Mouse (Mus musculus): ENCODE results near the gene Fam222b. TPM values are rescaled to one million over a fixed set of nuclear protein-coding genes. Genes with fewer than 3 reads are reported as not detected.

The Fam222b gene
- polyA plus RNA-seq, 2 experiments: 11.7 to 13.3 TPM

DNA sequence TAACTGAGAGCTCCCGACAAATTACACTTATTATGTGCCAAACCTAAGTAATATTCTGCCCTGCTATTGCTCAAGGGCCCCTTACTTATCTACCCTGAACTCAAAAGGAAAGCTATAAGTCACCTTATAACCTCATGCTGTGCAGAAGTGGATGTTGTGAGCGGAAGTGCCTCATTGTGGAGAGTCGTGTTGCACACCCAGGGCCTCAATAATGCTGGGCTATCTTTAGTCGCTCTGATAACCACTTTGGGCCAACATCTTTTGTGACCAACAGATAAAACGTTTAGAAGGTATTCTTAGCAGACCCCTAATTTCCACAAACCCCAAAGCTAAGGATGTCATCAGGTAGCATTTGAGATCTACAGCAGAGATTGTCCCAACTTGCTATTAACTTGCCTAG, 46.2 kb downstream of the Fam222b start:
- H3K27me3 ChIP-seq (ENCODE audit: control insufficient read depth, insufficient read depth, low read length): no peaks in the 10 kb centered on the region
- ATAC-seq (ENCODE audit: low FRiP score, low read depth) (no peak), DNase-seq (ENCODE audit: low spot score) (no peak)
- no peak overlapping the region for H3K9ac ChIP-seq (ENCODE audit: low read depth, low read length, severe bottlenecking)
- no peak overlapping the region for H3K4me2 ChIP-seq (replicated peaks; ENCODE audit: low read depth, low read length, severe bottlenecking)
- H3K36me3 ChIP-seq (ENCODE audit: control insufficient read depth, insufficient read depth, low read length): peaks cover 30% of the 10 kb centered on the region
- no peak overlapping the region for H3K27ac ChIP-seq (replicated peaks; ENCODE audit: low read depth, low read length)
- WGBS: 76% methylated on average over 5 of the region's 5 CpGs
- H3K4me3 ChIP-seq (replicated peaks; ENCODE audit: low read length): no peak overlapping the region
- H3K9me3 ChIP-seq (ENCODE audit: control insufficient read depth, low read length): no peaks in the 10 kb centered on the region
- no peak for TF ChIP-seq POLR2A (IDR thresholded peaks at IDR 0.05; ENCODE audit: borderline replicate concordance, extremely low read depth, insufficient read depth, insufficient read length)
- no peaks in the 10 kb centered on the region for H3K4me1 ChIP-seq (ENCODE audit: control insufficient read depth, insufficient read depth, low read length)

DNA sequence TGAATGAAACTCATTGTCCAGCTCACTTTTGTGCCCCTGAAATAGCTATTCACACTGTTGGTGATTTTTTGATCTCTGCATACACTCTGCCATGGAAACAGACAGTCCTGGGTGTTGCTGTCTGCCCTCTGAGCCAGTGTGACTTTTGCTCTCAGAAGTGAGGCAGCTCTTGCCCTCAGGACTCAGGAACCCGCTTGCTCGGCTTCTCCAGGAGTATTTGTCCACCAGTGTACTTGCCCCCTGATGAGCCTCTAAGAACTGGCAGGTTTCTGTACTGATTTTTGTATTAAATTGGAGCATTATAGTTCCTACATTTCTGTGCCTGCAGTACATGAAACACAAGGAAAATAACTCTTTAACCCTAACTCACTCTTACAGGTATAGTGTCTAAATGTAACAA, 49.1 kb downstream of the Fam222b start:
- Histone ChIP-seq H3K9me3 (ENCODE audit: control insufficient read depth, low read length) (no peaks in the 10 kb centered on the region), H3K4me1 (ENCODE audit: control insufficient read depth, insufficient read depth, low read length) (no peaks in the 10 kb centered on the region), H3K9ac (ENCODE audit: low read depth, low read length, severe bottlenecking) (no peak overlapping the region), H3K36me3 (ENCODE audit: control insufficient read depth, insufficient read depth, low read length) (peaks cover 50% of the 10 kb centered on the region), H3K27me3 (ENCODE audit: control insufficient read depth, insufficient read depth, low read length) (no peaks in the 10 kb centered on the region), H3K4me2 (replicated peaks; ENCODE audit: low read depth, low read length, severe bottlenecking) (no peak overlapping the region), H3K27ac (replicated peaks; ENCODE audit: low read depth, low read length) (no peak overlapping the region), H3K4me3 (replicated peaks; ENCODE audit: low read length) (no peak overlapping the region)
- TF ChIP-seq POLR2A (IDR thresholded peaks at IDR 0.05; ENCODE audit: borderline replicate concordance, extremely low read depth, insufficient read depth, insufficient read length): no peak
- DNase-seq (ENCODE audit: low spot score) (no peak), ATAC-seq (ENCODE audit: low FRiP score, low read depth) (no peak)
- WGBS: 87% methylated on average over 2 of the region's 2 CpGs

GRCm38 (mm10) chr11:78146168-78146567, 51.7 kb downstream of the Fam222b start:
- H3K4me3 ChIP-seq (replicated peaks; ENCODE audit: low read length): no peak overlapping the region
- no peak overlapping the region for H3K9ac ChIP-seq (ENCODE audit: low read depth, low read length, severe bottlenecking)
- H3K4me1 ChIP-seq (ENCODE audit: control insufficient read depth, insufficient read depth, low read length): no peaks in the 10 kb centered on the region
- ATAC-seq (ENCODE audit: low FRiP score, low read depth) (no peak), DNase-seq (ENCODE audit: low spot score) (no peak)
- H3K27ac ChIP-seq (replicated peaks; ENCODE audit: low read depth, low read length): no peak overlapping the region
- 84% methylated on average over 5 of the region's 5 CpGs for WGBS
- H3K9me3 ChIP-seq (ENCODE audit: control insufficient read depth, low read length): no peaks in the 10 kb centered on the region
- no peaks in the 10 kb centered on the region for H3K27me3 ChIP-seq (ENCODE audit: control insufficient read depth, insufficient read depth, low read length)
- H3K36me3 ChIP-seq (ENCODE audit: control insufficient read depth, insufficient read depth, low read length): peaks cover 67% of the 10 kb centered on the region
- no peak overlapping the region for H3K4me2 ChIP-seq (replicated peaks; ENCODE audit: low read depth, low read length, severe bottlenecking)
- no peak for TF ChIP-seq POLR2A (IDR thresholded peaks at IDR 0.05; ENCODE audit: borderline replicate concordance, extremely low read depth, insufficient read depth, insufficient read length)

DNA sequence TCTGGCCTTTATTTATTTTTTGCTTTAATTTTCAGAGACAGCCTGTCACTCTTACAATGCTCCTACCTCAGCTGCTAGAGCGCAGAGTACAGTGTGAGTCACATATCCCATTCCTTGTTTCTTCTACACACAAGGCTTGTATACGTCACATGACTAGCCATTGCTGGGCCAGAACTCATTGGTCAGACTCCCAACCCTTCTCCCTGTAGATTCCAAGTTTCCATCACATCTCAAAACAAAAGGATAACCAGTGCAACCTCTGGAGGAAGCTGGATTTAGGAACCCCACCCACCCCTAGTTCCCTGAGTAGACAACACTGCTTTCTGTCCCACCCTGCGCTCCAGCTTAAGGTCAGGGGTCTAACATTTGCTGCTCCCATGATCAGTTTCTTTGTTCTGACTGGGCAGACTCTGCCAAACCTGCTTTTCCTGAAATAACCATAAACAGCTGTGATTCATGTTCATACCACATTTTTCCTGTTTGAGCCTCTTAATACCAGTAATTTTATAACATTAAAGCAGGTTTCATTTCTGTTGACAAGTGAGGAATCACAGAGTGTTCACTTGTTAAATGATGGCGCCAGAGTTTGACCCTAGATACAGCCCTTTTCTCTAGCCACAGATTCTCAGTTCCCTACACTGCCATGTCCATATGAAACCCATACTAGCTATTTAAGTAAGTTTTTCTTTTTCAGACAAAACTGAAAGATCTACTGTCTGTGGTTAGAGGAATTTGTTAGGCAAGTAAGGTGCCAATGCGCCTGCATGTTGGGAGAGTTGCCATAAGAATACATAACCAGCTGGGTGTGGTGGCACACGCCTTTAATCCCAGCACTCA, 52.5 kb downstream of the Fam222b start:
- Histone ChIP-seq H3K27ac (replicated peaks; ENCODE audit: low read depth, low read length) (no peak overlapping the region), H3K27me3 (ENCODE audit: control insufficient read depth, insufficient read depth, low read length) (no peaks in the 10 kb centered on the region), H3K9ac (ENCODE audit: low read depth, low read length, severe bottlenecking) (no peak overlapping the region), H3K4me3 (replicated peaks; ENCODE audit: low read length) (no peak overlapping the region), H3K4me2 (replicated peaks; ENCODE audit: low read depth, low read length, severe bottlenecking) (no peak overlapping the region), H3K36me3 (ENCODE audit: control insufficient read depth, insufficient read depth, low read length) (peaks cover 71% of the 10 kb centered on the region), H3K9me3 (ENCODE audit: control insufficient read depth, low read length) (no peaks in the 10 kb centered on the region), H3K4me1 (ENCODE audit: control insufficient read depth, insufficient read depth, low read length) (peaks cover under 1% of the 10 kb centered on the region; the same call in 1 of the 2 replicates)
- no peak for TF ChIP-seq POLR2A (IDR thresholded peaks at IDR 0.05; ENCODE audit: borderline replicate concordance, extremely low read depth, insufficient read depth, insufficient read length)
- no peak for ATAC-seq (ENCODE audit: low FRiP score, low read depth)
- 90% methylated on average over 6 of the region's 6 CpGs for WGBS
- DNase-seq (ENCODE audit: low spot score): no peak

- H3K27ac ChIP-seq (replicated peaks; ENCODE audit: low read depth, low read length): no peak overlapping the region
- WGBS: 42% methylated on average over 1 of the region's 1 CpGs
- H3K27me3 ChIP-seq (ENCODE audit: control insufficient read depth, insufficient read depth, low read length): no peaks in the 10 kb centered on the region
- no peak overlapping the region for H3K9ac ChIP-seq (ENCODE audit: low read depth, low read length, severe bottlenecking)
- TF ChIP-seq POLR2A (IDR thresholded peaks at IDR 0.05; ENCODE audit: borderline replicate concordance, extremely low read depth, insufficient read depth, insufficient read length): no peak
- DNase-seq (ENCODE audit: low spot score) (no peak), ATAC-seq (ENCODE audit: low FRiP score, low read depth) (no peak)
- peaks cover 11% of the 10 kb centered on the region for H3K4me1 ChIP-seq (ENCODE audit: control insufficient read depth, insufficient read depth, low read length)
- H3K36me3 ChIP-seq (ENCODE audit: control insufficient read depth, insufficient read depth, low read length): peaks cover 82% of the 10 kb centered on the region
- no peak overlapping the region for H3K4me2 ChIP-seq (replicated peaks; ENCODE audit: low read depth, low read length, severe bottlenecking)
- no peaks in the 10 kb centered on the region for H3K9me3 ChIP-seq (ENCODE audit: control insufficient read depth, low read length)
- H3K4me3 ChIP-seq (replicated peaks; ENCODE audit: low read length): no peak overlapping the region
These were observed 56.7 kb downstream of the Fam222b start for GRCm38 (mm10) chr11:78151161-78151560.

All from limb, embryonic 14.5 days (tissue).